Mouse (Mus musculus) CH12.LX (cell line): Measurements from ENCODE around the gene Lrrc1. TPM values are rescaled to one million over a fixed set of nuclear protein-coding genes. Genes with fewer than 3 reads are reported as not detected.

Experiments used
- DNase-seq: peaks from one replicate; pipeline ENCODE4 v3.0.0-alpha.2; 2013; ENCODE audit errors: extremely low read depth
- H3K27ac ChIP-seq: 2 replicates; pipeline ENCODE4 v1.5.1; 2012; ENCODE audit warnings: low read depth, mild to moderate bottlenecking, control low read depth, moderate library complexity; ENCODE audit not compliant: insufficient read depth
- H3K27me3 ChIP-seq: replicated peaks from 2 replicates; pipeline ENCODE3; 2012; ENCODE audit warnings: inconsistent platforms
- H3K36me3 ChIP-seq, 2 experiments: replicated peaks in 1 of 2; 2 replicates each; pipeline versions ENCODE3 to v1.6.1; 2012; ENCODE audit warnings: inconsistent platforms in 1 of 2, low read length in 1 of 2, mild to moderate bottlenecking in 1 of 2, mixed read lengths in 1 of 2, moderate library complexity in 1 of 2; ENCODE audit not compliant: control insufficient read depth in 1 of 2, insufficient read depth in 1 of 2
- H3K4me1 ChIP-seq, 2 experiments: 2 replicates each; pipeline ENCODE4 v1.6.1; 2012; ENCODE audit warnings: inconsistent platforms in 1 of 2, moderate library complexity in 1 of 2; ENCODE audit not compliant: insufficient read depth in 2 of 2, control insufficient read depth in 1 of 2
- H3K4me2 ChIP-seq: 2 replicates; pipeline ENCODE4 v1.6.1; 2012; ENCODE audit warnings: low read depth, mild to moderate bottlenecking, control low read depth; ENCODE audit not compliant: poor library complexity, insufficient read depth, severe bottlenecking
- H3K4me3 ChIP-seq, 3 experiments: fragments of 150-350 bp in 1 of 3; sonication (generic) in 1 of 3; replicated peaks in 1 of 3; 2 replicates each; pipeline versions ENCODE3 to v1.5.1; 2011 to 2012; ENCODE audit warnings: low read depth in 2 of 3, low read length in 2 of 3, mild to moderate bottlenecking in 2 of 3, moderate library complexity in 2 of 3, control low read depth in 1 of 3, improper control_type of control experiment in 1 of 3, inconsistent platforms in 1 of 3, mixed read lengths in 1 of 3; ENCODE audit not compliant: poor library complexity in 1 of 3
- H3K79me2 ChIP-seq: replicated peaks from 2 replicates; pipeline ENCODE4 v1.6.1; 2012; ENCODE audit warnings: mild to moderate bottlenecking, moderate library complexity; ENCODE audit not compliant: control insufficient read depth, poor library complexity, insufficient read depth, severe bottlenecking; ENCODE audit errors: extremely low read depth
- H3K9ac ChIP-seq: 2 replicates; pipeline ENCODE4 v1.6.1; 2012; ENCODE audit warnings: low read depth, mild to moderate bottlenecking, control low read depth, moderate library complexity; ENCODE audit not compliant: insufficient read depth
- H3K9me3 ChIP-seq: replicated peaks from 2 replicates; pipeline ENCODE3; 2012; ENCODE audit warnings: low read length, inconsistent platforms, mixed read lengths
- BHLHE40 ChIP-seq: IDR thresholded peaks from 2 replicates; pipeline ENCODE4 v1.6.1; 2011; ENCODE audit warnings: mild to moderate bottlenecking, low read depth, low read length, improper control_type of control experiment
- CHD1 ChIP-seq: IDR thresholded peaks from 2 replicates; pipeline ENCODE4 v1.6.1; 2012; ENCODE audit warnings: low read depth, low read length, improper control_type of control experiment, inconsistent platforms
- CHD2 ChIP-seq: IDR thresholded peaks from 2 replicates; pipeline ENCODE4 v1.6.1; 2011; ENCODE audit warnings: low read length, improper control_type of control experiment
- CTCF ChIP-seq, 2 experiments: IDR thresholded peaks in 1 of 2; conservative IDR thresholded peaks in 1 of 2; 2 replicates each; pipeline ENCODE4 v1.5.1; 2011 to 2012; ENCODE audit warnings: low read depth in 2 of 2, low read length in 2 of 2, improper control_type of control experiment in 1 of 2, inconsistent platforms in 1 of 2, mild to moderate bottlenecking in 1 of 2, moderate library complexity in 1 of 2
- E2F4 ChIP-seq: IDR thresholded peaks from 2 replicates; pipeline ENCODE4 v1.6.1; 2011; ENCODE audit warnings: low read depth, low read length, improper control_type of control experiment; ENCODE audit not compliant: insufficient replicate concordance
- EP300 ChIP-seq: IDR thresholded peaks from 2 replicates; pipeline ENCODE4 v1.6.1; 2011; ENCODE audit warnings: low read length, improper control_type of control experiment
- ETS1 ChIP-seq: conservative IDR thresholded peaks from 2 replicates; pipeline ENCODE4 v1.6.1; 2012; ENCODE audit warnings: low read depth, mild to moderate bottlenecking, inconsistent platforms, low read length, improper control_type of control experiment, moderate library complexity
- GABPA ChIP-seq: IDR thresholded peaks from 2 replicates; pipeline ENCODE4 v1.6.1; 2012; ENCODE audit warnings: low read depth, low read length, improper control_type of control experiment, inconsistent platforms; ENCODE audit not compliant: insufficient replicate concordance
- IRF4 ChIP-seq: IDR thresholded peaks from 2 replicates; pipeline ENCODE4 v1.6.1; 2014; ENCODE audit warnings: low read depth, mild to moderate bottlenecking, inconsistent platforms, low read length, improper control_type of control experiment
- JUN ChIP-seq: IDR thresholded peaks from 2 replicates; pipeline ENCODE4 v1.6.1; 2011; ENCODE audit warnings: low read depth, mild to moderate bottlenecking, low read length, improper control_type of control experiment, moderate library complexity; ENCODE audit not compliant: insufficient read depth
- JUND ChIP-seq: conservative IDR thresholded peaks from 2 replicates; pipeline ENCODE4 v1.6.1; 2011; ENCODE audit warnings: low read depth, low read length, improper control_type of control experiment
- MEF2A ChIP-seq: IDR thresholded peaks from 2 replicates; pipeline ENCODE4 v1.6.1; 2014; ENCODE audit warnings: low read depth, mild to moderate bottlenecking, inconsistent platforms, low read length, improper control_type of control experiment, borderline replicate concordance
- MXI1 ChIP-seq: IDR thresholded peaks from 2 replicates; pipeline ENCODE4 v1.6.1; 2011; ENCODE audit warnings: mild to moderate bottlenecking, low read depth, low read length, improper control_type of control experiment
- MYC ChIP-seq: IDR thresholded peaks from 2 replicates; pipeline ENCODE4 v1.6.1; 2011; ENCODE audit warnings: low read depth, mild to moderate bottlenecking, improper control_type of control experiment, low read length
- NELFE ChIP-seq: IDR thresholded peaks from 2 replicates; pipeline ENCODE4 v1.6.1; 2011; ENCODE audit warnings: low read depth, low read length, improper control_type of control experiment
- PAX5 ChIP-seq: IDR thresholded peaks from 2 replicates; pipeline ENCODE4 v1.6.1; 2012; ENCODE audit warnings: low read length, inconsistent platforms, mixed read lengths
- POLR2A ChIP-seq: IDR thresholded peaks from 2 replicates; pipeline ENCODE4 v1.6.1; 2011; ENCODE audit warnings: low read depth, mild to moderate bottlenecking, improper control_type of control experiment, low read length
- POLR2AphosphoS2 ChIP-seq: IDR thresholded peaks from 2 replicates; pipeline ENCODE4 v1.6.1; 2011; ENCODE audit warnings: low read depth, low read length, improper control_type of control experiment
- RAD21 ChIP-seq: IDR thresholded peaks from 2 replicates; pipeline ENCODE4 v1.6.1; 2011; ENCODE audit warnings: low read depth, mild to moderate bottlenecking, low read length, improper control_type of control experiment, moderate library complexity
- SMC3 ChIP-seq: IDR thresholded peaks from 2 replicates; pipeline ENCODE4 v1.6.1; 2011; ENCODE audit warnings: low read depth, low read length, improper control_type of control experiment
- TBP ChIP-seq: conservative IDR thresholded peaks from 2 replicates; pipeline ENCODE4 v1.6.1; 2011; ENCODE audit warnings: low read depth, low read length, improper control_type of control experiment
- TCF12 ChIP-seq: IDR thresholded peaks from 2 replicates; pipeline ENCODE4 v1.6.1; 2014; ENCODE audit warnings: low read depth, mild to moderate bottlenecking, inconsistent platforms, low read length, improper control_type of control experiment
- UBTF ChIP-seq: IDR thresholded peaks from 2 replicates; pipeline ENCODE4 v1.6.1; 2012; ENCODE audit warnings: low read depth, mild to moderate bottlenecking, inconsistent platforms, low read length, improper control_type of control experiment, moderate library complexity
- USF2 ChIP-seq: conservative IDR thresholded peaks from 2 replicates; pipeline ENCODE4 v1.6.1; 2011; ENCODE audit warnings: low read depth, low read length, improper control_type of control experiment
- ZC3H11A ChIP-seq: IDR thresholded peaks from 2 replicates; pipeline ENCODE4 v1.6.1; 2012; ENCODE audit warnings: low read depth, mild to moderate bottlenecking, inconsistent platforms, low read length, improper control_type of control experiment
- ZNF384 ChIP-seq: IDR thresholded peaks from 2 replicates; pipeline ENCODE4 v1.6.1; 2012; ENCODE audit warnings: low read depth, low read length, improper control_type of control experiment, inconsistent platforms
- dilution Hi-C: fragments of 300-500 bp; cut with MboI; formaldehyde crosslinking; loops from 2 replicates; pipeline ENCODE4 v1.14.3; 2020; ENCODE audit warnings: low sequenced_read_pairs; ENCODE audit not compliant: extremely low pct_unique_long_range_greater_than_20kb, extremely low pct_ligation_motif_present
- in situ Hi-C: fragments of 300-500 bp; cut with MboI; formaldehyde crosslinking; loops from 3 replicates; pipeline ENCODE4 v1.14.3; 2019; ENCODE audit warnings: low sequenced_read_pairs, low pct_ligation_motif_present, low pct_unique_long_range_greater_than_20kb, mixed read lengths
- polyA plus RNA-seq: library from polyadenylated mRNA; unstranded; fragments of >175 nt; gene quantifications from 2 replicates; pipeline ENCODE4 v1.2.1, GENCODE M21; 2012; ENCODE audit warnings: low read depth; ENCODE audit not compliant: insufficient read length
- total RNA-seq, 2 experiments: library from RNA; depleted of rRNA; stranded (reverse); fragments of 300-350 nt in 1 of 2; fragments of >200 nt in 1 of 2; gene quantifications; 2 replicates each; pipeline ENCODE4 v1.2.3; 2012 to 2014

Lrrc1 gene
- total and polyA plus RNA-seq, 3 experiments, result 15.4 to 15.8 (median 15.8) TPM

- no peaks in the 10 kb centered on the region for H3K27me3 ChIP-seq
- peaks cover 16 to 51% of the 10 kb centered on the region in 2 experiments for H3K36me3 ChIP-seq
- TF ChIP-seq TCF12 (no peak), GABPA (no peak), UBTF (no peak), MXI1 (no peak), MEF2A (no peak), MYC (no peak), E2F4 (no peak), CHD1 (no peak), USF2 (no peak), CTCF (conservative IDR thresholded peaks at IDR 0.05 in 1 of 2, IDR thresholded peaks at IDR 0.05 in 1 of 2; ENCODE audit: low read depth in 2 of 2, low read length in 2 of 2) (no peak), EP300 (no peak), TBP (no peak), JUN (no peak), RAD21 (no peak), SMC3 (no peak), CHD2 (no peak)
- H3K9ac ChIP-seq, result no peak overlapping the region
- peaks cover 0 to 19% of the 10 kb centered on the region in 2 experiments; a peak in 2 of 4 replicates for H3K4me1 ChIP-seq
- H3K27ac ChIP-seq, result no peak overlapping the region
- H3K4me3 ChIP-seq, result no peak overlapping the region
- no peaks in the 10 kb centered on the region for H3K79me2 ChIP-seq
- dilution Hi-C loops (no loop called here), in situ Hi-C loops (no loop called here)
- no peak overlapping the region for H3K4me2 ChIP-seq
- H3K9me3 ChIP-seq, result no peaks in the 10 kb centered on the region
- no peak for DNase-seq
Observed at GRCm38 (mm10) chr9:77461371-77461915, 83.2 kb downstream of the Lrrc1 start.

- H3K9ac ChIP-seq, result no peak overlapping the region
- H3K27ac ChIP-seq, result no peak overlapping the region
- no peak overlapping the region for H3K4me3 ChIP-seq
- DNase-seq, result no peak
- no peaks in the 10 kb centered on the region for H3K79me2 ChIP-seq
- H3K36me3 ChIP-seq, result peaks cover 18 to 50% of the 10 kb centered on the region in 2 experiments
- no peak for TF ChIP-seq POLR2AphosphoS2
- TF ChIP-seq ZNF384, result no peak
- no peak for TF ChIP-seq MYC
- TF ChIP-seq BHLHE40, result no peak
- no peak for TF ChIP-seq UBTF
- TF ChIP-seq EP300, result no peak
- no peak for TF ChIP-seq ZC3H11A
- TF ChIP-seq NELFE, result no peak
- TF ChIP-seq RAD21, result no peak
- no peak for TF ChIP-seq IRF4
- no peak for TF ChIP-seq ETS1
- no peak for TF ChIP-seq TCF12
- TF ChIP-seq MXI1, result no peak
- no peak for TF ChIP-seq JUND
- no peak for TF ChIP-seq PAX5
- no peak for TF ChIP-seq CHD1
- TF ChIP-seq POLR2A, result no peak
- H3K4me1 ChIP-seq, result peaks cover 0 to 30% of the 10 kb centered on the region in 2 experiments; a peak in 2 of 4 replicates
- in situ Hi-C loops (no loop called here), dilution Hi-C loops (no loop called here)
- no peaks in the 10 kb centered on the region for H3K27me3 ChIP-seq
- no peak overlapping the region for H3K4me2 ChIP-seq
- no peaks in the 10 kb centered on the region for H3K9me3 ChIP-seq
Observed at GRCm38 (mm10) chr9:77460408-77460807, 84.3 kb downstream of the Lrrc1 start.
